Mouse (Mus musculus) erythroblast, adult 5-6 weeks (primary cell): ENCODE results near the gene Lbhd1. TPM values are rescaled to one million over a fixed set of nuclear protein-coding genes. Genes with fewer than 3 reads are reported as not detected.
"Not testable (repeated sequence)": the region's sequence is repeated elsewhere in the genome, so short reads cannot be mapped to it uniquely, and the experiment has no call there.

Experiments used
- ATAC-seq: replicated peaks from 2 replicates; pipeline ENCODE4 v1.8.0; 2016; ENCODE audit warnings: moderate number of reproducible peaks, mild to moderate bottlenecking, moderate TSS enrichment, inconsistent platforms; ENCODE audit not compliant: poor library complexity, low FRiP score, severe bottlenecking
- total RNA-seq, 2 experiments: library from RNA; stranded (forward) in 1 of 2; stranded (reverse) in 1 of 2; fragments of 150-400 nt in 1 of 2; fragments of 200-764, 138-1000 nt in 1 of 2; gene quantifications; 2 replicates each; pipeline versions ENCODE4 v1.2.3 to v1.2.4; 2015 to 2017; ENCODE audit warnings: low replicate concordance in 2 of 2

Lbhd1 gene
- total RNA-seq, 2 experiments from 2014 or later = 6.0 to 24.4 TPM

DNA sequence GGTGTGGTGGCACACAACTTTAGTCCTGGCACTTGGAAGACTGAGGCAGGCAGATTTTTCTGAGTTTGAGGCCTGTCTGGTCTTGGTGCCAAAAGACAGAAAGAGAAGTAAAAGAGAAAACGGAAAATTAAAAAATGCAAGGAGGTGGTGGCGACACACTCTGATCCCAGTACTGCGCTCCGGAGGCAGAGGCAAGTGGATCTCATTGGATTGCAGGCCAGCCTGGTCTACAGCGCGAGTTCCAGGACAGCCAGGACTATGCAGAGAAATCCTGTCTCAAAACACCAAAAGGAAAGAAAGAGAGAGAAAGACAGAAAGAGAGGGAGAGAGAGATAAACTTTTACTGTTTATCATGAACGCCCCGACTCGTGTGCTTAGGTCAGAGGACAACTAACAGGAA, 12.7 kb upstream of the Lbhd1 start:
- peak; percentile 9; the same call in 1 of the 2 replicates for ATAC-seq

DNA sequence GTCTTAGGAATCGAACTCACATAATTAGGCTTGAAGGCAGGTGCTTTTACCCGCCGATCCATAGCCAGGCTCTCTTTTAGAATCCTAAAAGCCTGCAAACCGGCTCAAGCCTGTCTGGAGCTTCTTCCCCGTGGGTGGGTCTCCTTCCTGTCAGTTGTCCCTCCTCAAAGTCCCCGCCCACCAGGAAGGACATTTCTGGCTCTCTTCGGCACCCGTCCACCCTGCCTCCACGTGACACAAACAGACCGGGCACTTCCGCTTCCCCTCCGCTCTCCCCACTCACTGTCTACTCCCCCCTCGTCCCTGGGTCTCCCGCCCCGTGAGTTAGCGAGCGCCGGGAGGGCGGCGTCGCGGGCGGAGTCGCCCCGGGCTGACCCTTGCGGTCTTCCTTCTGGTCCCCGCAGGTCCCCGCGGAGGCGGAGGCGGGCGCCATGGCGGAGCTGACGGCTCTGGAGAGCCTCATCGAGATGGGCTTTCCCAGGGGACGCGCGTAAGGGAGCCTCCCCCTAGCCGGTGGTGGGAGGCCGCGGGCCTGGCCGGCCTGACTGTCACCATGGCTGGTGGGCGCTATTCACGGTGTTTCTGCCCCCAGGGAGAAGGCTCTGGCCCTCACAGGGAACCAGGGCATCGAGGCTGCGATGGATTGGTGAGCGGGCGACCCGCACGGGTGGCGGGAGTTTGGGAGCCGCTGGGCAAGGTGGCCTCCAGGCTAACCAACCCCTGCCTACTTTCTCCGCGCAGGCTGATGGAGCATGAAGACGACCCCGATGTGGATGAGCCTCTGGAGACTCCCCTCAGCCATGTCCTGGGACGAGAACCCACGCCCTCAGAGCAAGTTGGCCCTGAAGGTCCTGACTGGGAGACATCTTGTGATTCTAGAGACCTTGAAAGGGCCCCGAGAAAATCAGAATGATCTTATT, 12.0 kb upstream of the Lbhd1 start, which contains the start of gene Ubxn1:
Ubxn1 (plus strand) TSS at position 230 of the 920 bp plus-strand sequence.
- ATAC-seq = peak; percentile 98

DNA sequence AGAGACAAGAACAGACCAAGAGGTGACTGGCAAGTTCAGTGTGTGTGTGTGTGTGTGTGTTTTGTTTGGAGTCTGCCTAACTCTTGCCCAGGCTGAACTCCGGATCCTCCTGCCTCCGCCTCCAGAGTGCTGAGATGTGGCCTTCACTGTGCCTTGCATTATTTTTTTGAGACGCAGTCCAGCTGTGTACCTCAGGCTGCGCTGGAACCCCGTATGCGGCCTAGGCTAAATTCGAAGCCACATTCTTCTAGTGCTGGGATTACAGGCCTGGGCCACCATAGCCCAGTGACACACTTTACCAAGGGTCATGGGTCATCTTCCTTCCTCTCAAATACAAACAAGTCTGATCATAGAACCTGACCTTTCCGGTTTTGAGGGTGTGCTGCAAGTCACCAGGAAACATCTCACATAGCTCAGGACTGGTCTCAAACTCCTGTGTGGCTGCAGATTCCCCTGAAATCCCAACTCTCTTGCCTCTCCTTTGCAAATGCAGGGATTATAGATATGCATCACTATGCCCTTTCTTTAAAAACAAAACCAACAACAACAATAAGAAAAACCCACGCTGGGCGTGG, 11.2 kb upstream of the Lbhd1 start:
- no peak for ATAC-seq

DNA sequence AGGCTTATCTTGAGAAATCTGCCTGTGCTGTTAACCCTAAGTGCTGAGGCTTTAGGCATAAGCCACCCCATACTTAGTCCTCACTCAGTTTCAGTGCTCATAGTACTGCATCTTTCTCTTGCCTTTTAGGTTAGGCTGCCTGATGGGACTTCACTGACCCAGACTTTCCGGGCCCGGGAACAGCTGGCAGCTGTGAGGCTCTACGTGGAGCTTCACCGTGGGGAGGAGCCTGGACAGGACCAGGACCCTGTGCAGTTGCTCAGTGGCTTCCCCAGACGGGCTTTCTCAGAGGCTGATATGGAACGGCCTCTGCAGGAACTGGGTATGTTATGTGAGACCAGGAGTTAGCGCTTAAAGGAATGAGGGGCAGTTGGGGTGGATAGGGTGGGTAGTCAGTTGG, 8.5 kb upstream of the Lbhd1 start:
- no peak for ATAC-seq

DNA sequence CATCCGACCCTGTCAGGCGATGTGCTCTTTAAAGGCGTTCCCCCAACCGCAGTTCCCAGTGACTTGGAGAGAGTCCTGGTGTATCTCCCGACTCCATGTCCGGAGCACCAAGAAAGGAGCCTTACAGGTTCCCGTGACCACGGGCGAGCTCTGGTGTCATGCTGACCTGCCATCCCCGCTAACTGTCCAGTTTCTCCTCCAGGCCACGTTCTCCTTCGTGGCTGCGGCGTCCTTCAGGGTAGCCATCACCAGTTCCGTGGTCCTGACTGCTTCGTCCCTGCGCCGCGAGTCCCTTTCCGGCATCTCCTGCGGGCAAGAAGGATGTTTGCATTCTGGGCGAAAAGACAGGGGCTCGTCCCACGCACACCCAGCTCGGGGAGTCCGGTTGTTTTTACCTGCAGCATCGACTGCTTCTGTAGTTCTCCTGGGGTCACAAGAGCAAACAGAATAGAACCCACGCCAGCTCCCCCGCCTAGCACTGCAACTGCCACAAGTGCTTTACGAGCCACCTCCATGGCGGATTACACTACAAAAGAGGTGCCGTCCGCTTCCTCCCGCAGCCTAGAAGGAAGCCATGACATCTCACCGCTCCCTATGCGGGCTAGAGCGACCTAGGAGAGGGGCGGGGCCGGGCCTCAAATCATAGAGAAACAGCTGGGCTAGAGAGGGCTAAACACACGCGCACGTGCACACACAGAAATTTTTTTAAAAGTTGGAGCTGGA, 3.1 kb upstream of the Lbhd1 start, which contains the start of gene Uqcc3:
Uqcc3 (minus strand) TSS at position 613 of the 723 bp plus-strand sequence.
- ATAC-seq = peak; percentile 98

DNA sequence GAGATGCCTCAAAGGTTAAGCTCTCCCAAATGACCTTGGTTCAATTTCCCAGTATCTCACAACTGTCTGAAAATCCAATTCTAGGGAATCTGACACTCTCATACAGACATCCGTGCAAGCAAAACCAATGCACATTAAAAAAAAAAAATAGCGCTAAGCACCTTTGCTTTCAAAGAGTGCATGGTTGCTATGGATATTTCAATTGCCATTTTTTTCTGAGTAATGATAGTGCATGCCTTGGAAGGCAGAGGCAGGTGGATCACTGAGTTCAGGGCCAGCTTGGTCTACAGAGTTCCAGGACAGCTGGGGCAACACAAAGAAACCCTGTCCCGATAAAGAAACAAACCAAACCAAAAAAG, 2.5 kb upstream of the Lbhd1 start:
- ATAC-seq = no peak

DNA sequence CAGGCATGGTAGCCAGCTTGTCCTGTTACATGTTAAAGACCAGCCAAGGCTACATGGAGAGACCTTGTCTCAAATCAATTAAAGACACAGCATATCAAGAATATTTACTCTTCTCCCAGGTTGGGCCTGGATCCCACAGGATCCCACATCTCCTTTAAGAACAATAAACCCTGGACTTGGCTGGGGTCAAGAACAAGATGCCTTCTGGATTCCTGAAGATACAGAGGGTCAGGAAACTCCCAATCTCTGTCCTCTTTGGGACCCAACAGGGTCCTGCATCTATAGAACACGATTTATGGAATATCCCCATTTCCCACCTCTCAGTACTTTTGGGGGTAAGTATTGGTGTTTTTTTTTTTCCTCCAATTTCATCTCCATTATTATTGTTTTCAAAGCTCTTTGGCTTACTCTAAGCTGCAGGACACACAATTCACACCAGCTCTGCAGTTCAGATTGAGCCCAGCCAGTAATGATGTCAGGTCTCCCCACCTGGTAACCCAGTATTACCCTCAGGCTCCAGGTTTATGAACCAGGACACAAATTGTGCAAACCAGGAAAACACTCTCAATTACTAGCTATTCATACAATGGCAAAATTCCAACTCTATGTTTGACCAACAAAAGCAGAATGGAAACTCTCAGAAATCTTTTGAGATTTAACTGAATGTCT, 3.5 kb downstream of the Lbhd1 start:
- no peak for ATAC-seq

DNA sequence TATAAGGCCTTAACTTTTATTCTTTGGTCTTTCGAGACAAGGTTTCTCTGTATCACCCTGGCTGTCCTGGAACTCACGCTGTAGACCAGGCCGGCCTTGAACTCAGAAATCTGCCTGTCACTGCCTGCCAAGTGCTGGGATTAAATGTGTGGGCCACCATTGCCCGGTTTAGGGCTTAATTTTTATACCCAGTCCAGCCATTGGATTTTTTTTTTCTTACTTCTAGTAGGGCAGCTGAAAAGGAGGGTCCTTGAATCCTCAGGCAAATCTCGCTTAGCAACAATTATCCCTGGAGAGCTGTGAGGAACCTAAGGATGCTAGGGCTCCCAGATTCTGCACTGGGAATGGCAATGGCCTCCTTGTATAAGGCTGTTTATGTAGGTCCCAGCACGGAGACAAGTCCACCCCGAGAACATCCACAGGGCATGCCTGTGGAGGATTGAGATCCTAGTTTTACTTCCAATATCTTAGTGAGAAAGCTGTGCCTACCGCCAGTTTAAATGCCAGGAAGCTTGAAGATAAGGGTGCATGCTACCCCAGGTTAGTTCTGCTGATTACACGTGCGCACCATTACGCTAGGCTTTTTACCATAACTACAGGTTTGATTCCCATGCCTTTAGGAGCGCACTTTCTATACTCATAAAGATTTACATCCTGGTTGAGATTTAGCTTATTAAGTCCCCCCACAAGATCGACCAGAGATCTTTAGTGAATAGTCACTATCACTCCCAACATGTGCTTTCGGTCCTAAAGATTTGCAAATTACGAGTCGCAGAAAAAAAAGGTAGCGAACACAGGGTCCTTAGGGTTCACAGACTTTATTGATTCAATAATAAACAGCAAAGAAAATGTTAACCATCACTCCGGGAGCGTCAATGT, 4.3 kb downstream of the Lbhd1 start:
- ATAC-seq = 0 out of 2 replicates have a peak, but pooled peaks have one; percentile 27

DNA sequence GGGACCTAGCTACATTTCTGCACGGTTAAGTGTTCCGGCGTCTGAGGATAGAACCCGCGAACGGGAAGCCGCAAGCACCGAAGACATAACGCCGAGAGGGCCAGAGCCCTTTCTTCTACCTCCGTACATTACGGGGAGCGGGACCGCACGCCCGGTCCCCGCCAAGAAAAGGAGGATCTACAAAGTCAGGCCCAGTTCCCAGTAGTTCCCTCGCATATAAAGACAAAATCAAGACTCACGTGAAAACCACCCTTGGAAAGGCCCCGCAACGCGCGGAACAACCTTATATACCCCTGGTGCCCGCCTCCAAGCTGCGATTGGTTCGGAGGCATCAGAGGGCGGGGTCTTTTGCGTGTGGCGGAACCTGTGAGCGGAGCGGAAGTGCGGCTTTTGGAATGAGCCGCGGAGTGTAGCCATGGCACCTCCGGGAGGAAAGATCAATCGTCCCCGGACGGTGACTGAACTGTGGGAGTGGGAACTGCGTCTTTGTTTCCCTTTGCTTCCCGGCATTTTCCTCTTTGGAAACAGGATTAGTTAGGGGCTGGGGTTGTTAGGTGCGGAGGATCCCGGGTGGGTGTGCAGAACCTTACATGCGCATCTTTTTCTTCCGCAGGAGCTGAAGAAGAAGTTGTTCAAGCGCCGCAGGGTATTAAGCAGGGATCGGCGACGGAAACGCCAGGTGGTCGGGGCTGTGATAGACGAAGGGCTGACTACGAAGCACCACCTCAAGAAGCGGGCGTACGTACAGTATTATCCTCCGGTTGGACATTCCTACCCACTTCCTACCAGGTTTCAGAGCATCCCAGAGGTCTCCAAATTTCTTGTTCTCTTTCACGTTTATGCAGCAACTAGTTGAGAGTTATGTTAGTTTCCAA, 5.2 kb downstream of the Lbhd1 start, which contains the start of the genes 1810009A15Rik and Gm49416:
1810009A15Rik (plus strand) TSS at position 343 of the 875 bp plus-strand sequence.
Gm49416 (plus strand) TSS at position 416 of the 875 bp plus-strand sequence.
- ATAC-seq = peak; percentile 93

DNA sequence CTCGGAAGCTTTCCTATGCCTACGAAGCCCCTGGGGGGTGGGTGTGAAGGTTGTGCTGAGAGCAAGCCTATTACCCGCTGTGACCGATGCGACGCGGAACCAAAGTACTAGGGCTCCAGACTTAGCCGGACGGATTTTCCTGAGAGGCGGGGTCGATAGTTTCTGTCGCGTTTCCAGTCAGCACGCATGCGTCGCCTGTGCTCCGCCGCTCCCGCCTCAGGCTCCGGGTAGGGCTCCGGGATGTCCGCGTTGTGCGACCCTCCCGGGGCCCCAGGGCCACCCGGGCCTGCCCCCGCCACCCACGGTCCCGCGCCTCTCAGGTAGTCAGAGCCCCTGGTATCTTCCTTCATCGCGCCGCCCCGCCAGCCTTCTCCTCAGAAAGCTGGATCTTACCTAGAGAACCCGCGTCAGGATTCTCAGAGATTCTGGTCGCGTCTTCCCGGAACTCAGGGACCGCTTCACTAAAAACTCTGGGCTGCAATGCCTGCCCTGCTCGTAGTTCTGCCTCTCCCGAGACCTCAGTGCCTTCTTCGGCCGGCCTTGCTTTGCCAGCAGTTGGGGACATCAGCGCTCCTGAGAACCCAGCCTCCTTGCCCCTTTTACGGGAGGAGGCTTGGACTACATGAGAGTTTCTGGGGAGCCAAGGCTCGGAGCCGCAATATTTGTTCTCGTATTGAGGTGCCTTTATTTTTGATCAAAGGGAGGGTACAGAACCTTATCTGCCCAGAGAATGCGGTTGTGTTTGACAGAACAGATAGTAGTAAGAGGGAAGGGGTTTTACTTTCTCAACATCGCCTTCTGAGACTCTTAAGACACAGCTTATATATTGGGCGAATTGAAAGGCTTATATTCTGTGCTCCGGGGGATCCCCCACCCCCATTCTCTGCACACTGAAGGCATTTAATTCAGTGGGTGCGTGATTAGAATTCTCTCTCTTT, 9.6 kb downstream of the Lbhd1 start, which contains the start of gene Ints5:
Ints5 (plus strand) TSS at position 177 of the 938 bp plus-strand sequence.
- peak; percentile 71 for ATAC-seq

DNA sequence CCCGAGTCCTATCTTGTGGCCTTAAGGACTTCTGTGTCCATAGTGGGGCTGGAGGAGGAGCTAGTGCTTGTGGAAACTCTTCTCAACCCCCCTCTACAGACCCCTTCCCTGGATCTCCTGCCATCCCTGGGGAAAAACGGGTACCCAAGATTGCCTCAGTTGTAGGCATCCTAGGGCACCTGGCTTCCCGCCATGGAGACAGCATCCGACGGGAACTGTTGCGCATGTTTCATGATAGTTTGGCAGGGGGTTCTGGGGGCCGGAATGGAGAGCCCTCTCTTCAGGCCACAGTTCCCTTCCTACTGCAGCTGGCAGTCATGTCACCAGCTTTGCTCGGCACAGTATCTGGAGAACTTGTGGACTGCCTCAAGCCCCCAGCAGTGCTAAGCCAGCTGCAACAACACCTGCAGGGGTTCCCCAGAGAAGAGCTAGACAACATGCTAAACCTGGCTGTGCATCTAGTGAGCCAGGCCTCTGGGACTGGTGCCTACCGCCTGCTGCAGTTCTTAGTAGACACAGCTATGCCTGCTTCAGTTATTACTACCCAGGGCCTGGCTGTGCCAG, 11.9 kb downstream of the Lbhd1 start:
- ATAC-seq = no peak

DNA sequence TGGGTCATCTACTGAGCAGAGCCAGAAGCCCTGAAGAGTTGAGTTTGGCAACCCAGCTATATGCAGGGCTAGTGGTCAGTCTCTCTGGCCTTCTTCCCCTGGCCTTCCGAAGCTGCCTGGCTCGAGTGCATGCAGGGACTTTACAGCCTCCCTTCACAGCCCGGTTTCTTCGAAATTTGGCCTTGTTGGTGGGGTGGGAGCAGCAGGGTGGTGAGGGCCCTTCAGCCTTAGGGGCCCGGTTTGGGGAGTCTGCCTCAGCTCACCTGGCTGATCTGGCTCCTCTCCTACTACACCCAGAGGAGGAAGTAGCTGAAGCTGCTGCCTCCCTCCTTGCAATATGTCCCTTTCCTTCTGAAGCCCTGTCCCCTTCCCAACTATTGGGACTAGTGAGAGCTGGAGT, 12.7 kb downstream of the Lbhd1 start:
- ATAC-seq = not testable (repeated sequence)

DNA sequence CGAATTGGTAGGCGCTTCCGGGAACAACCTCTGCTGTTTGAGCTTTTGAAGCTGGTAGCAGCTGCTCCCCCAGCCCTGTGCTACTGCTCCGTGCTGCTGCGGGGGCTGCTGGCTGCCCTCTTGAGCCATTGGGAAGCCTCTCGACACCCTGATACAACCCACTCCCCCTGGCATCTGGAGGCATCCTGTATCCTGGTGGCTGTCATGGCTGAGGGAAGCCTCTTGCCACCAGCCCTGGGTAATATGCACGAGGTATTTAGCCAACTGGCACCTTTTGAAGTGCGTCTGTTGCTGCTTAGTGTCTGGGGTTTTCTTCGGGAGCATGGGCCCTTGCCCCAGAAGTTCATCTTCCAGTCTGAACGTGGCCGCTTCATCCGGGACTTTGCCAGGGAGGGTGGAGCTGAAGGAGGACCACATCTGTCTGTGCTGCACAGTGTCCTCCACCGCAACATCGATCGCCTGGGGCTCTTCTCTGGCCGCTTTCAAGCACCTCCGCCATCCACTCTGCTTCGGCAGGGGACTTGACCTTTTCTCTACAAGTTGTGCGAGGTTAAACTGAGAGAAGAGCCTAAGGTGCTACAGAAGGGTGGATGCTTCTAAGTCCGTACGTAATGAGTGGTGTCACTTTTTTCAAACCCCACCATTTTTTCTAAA, 13.8 kb downstream of the Lbhd1 start:
- ATAC-seq = peak; percentile 47

DNA sequence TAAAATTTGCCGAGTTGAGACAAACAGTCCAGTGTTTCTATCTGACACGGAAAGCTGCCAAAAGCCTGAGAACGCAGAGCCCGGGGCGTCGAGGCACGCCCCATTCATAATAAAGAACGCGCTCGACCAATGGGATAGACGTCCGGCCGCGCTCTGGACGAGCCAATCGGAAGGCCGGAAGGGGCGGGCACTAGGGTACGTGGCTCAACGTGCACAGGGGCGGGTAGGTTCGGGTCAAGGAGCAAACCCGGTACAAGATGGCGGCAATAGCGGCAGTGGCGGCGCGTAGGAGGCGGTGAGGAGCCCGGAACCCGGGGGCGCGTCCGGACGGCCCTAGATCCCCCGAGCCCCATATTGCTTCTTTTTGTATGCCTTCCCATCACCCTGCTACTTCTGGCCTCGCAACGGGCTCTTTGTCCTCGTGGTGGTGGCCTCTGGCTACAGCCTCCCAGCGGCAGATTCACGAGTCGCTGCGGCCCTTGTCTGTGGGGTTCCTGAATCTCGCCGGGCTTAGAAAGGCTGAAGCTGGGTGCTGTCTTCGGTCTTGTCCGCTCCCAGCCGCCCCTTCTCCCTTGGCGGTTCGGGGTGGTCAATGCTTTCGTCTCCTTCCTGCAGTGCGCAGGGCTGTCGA, 14.4 kb downstream of the Lbhd1 start, which contains the start of gene Ganab:
Ganab (plus strand) TSS at position 207 of the 631 bp plus-strand sequence.
- peak; percentile 95 for ATAC-seq

DNA sequence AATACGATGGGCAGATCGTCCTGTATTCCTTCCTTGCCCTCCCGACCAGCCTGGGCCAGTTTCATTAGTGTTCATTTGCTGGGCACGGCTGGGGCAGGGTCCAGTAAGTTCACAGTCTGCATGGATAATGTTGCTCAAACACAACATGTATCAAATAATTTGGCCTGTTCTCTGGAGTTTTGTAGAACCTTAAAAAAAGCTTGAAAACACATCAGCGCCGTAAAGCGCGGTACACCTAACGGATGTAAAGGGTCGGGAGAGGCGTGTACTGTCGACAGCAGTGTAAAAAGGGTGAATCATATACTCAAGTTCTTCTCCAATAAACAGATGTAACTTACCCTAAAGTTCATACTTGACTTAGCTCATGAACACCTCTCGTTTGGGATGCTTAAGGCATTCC, 15.0 kb downstream of the Lbhd1 start:
- peak; percentile 40 for ATAC-seq
